Mouse (Mus musculus): ENCODE measurements around the gene Fn3krp. TPM values are rescaled to one million over a fixed set of nuclear protein-coding genes. Genes with fewer than 3 reads are reported as not detected.

The Fn3krp gene
- total RNA-seq (2023), result 1 to 10 TPM; 6.0 to 8.5 TPM

DNA sequence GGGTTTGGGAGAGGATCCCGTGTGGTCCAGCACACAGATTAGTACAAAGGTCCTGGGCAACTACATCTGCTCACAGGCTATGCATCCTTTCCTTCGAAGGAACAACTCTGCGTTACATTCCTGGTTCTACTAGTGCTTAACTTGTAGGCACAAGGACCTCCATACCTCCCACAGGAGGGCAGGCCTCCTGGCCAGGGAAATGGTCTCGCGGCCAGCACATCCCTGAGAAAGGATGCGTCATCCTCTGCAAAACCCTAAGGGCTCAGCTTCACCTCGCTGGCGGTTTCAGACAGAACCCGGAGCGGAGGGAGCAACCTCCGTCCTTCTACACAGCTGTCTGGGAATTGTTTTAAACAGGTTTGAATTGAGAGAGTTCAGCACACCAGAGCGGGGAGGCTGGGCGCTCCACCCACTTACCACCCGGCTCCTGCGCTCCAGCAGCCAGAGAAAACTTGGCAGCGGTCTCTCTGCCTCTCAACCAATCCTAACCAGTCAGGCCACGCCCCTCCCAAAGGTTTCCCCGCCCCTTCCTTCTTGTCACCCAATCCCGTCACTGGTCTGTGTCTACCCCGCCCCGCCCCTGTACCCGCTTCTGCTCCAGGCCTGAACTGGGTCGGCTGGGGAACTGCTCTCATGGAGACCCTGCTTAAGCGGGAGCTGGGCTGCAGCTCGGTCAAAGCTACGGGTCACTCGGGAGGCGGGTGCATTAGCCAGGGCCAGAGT, at the start of gene Fn3krp:
TSS of gene Fn3krp (plus strand) at position 572 of the 723 bp plus-strand sequence.

DNA sequence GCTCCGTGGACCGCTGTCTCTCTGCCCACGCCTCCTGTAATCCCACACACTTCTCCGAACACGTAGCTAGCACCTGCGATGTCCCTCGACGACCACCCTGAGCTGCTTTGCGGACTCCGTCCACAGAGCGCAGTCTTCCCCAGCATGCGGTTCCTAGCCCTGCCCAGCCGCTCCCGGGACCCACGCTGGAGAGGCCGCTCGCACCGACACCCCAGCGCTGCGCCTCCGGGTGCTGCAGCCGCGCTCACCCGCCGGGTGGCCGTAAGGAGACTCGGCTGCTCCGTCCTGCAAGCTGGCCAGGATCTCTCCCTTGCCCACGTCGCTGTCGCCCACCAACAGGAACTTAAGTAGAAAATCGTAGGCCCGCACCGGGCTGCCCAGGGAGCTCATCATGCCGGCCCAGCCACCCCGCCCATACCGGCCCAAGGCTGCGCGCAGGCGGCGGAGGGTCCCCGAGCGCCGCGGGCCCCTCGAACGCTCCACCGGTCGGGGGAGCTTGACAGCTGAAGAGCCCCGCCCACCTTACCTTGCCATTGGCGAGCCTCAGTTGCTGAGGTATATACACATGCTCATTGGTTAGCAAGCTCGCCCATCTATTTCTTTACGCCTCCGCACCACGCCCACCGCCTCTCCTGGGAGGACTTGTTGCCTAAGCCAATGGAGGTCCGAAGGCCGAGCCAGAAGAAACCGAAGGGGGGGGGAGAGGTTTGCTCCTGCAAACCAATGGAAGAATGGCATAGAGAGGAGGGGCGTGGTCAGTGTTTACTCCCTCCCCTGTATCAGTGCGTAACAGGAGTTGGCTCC, 33.2 kb upstream of the Fn3krp start, which contains the start of gene Rab40b:
TSS of gene Rab40b (minus strand) at position 502 of the 804 bp plus-strand sequence.

DNA sequence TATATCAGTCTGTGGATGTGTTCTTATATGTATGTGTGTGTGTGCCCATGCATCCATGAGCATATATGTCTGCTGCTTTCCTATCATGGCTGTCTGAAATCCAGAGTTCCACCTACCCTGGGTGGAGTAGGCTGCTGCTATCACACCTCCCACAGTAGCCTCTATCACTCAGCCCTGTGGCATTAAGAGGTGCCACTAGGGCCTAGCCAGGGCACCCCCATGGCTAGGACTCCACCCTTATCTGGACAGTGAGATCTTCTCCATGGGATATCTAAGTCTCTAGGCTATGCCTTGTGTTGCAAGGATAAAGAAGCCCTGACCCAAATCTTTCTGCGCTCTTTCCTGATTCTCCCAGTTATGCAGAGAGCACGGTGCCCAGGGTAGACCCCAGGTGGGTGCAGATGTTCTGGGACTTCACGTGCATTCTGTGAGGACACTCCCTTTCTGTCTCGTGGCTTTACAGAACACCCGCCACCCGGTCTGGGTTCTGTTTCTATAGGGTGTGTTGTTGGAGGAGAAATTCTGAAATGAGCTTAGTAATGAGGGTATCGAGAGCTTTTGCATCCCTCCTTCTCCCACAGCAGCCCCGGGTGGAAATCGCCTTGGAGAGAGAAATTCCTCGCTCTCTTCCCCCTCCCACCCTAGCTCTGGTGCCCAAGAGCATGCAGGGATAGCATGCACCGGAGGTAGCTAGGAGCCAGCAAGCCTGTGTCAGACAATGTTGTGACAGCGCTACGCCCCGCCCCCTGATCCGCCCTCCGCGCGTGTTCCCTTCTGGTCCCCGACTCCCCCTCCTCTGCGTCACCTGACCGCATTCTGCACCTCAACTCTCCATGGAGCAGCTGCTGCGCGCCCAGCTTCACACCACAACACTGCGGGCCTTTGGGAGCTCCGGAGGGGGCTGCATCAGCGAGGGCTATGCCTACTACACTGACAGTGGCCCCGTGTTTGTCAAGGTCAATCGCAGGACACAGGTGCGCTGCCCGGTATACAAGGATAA, 13.3 kb downstream of the Fn3krp start, which contains the start of gene Fn3k:
TSS of gene Fn3k (plus strand) at position 758 of the 1,000 bp plus-strand sequence.

DNA sequence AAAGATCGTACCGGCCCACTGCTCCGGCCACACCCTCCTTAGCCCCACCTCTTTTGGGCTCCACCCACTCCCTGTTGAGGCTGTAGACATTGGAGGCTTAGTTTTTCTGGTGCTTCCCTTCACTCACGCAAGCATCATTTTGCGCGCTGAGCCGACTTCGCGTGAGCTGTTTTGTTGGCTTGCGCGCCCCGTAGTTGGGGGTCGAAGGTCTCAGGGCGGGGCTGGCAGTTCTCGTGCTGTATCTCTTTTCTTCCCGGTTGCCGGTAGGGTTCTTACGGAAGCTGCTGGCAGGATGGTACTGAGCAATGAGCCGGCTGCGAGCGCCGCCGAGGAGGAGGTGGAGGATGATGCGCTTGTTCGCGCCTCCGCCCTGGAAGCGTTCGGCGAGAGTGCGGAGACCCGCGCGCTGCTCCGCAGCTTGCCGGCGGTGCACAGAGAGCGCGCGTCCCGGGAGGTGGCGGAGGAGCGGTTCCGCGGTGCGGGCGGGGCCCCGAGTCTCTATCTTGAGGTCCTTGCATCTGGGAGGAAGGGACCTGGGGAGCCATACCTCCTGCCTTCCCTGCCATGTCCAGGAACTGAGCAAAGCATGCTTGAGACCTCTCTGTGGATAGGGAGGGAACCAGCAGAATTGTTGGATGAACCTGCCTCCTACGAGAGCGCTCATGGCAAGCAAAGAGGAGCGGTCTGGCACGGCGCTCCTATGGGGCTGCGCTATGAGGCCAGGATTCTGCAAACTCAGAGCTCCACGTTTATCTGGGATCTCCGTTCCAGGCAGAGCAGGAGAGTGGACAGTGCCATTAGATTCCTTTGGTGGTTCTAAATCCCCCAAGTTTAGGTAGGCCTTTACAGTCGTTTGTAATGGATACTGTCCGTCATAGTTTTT, 30.8 kb downstream of the Fn3krp start, which contains the start of gene Tbcd:
TSS of gene Tbcd (plus strand) at position 197 of the 883 bp plus-strand sequence.

Other genes starting within 250 kb of the Fn3krp start
- gene Hexdc, start 217.0 kb upstream of the Fn3krp start, total RNA-seq (2023), result 1 to 10 TPM; 7.4 to 8.7 TPM
- 1 to 10 TPM; 3.6 to 4.4 TPM for gene Ogfod3, start 216.7 kb upstream of the Fn3krp start, total RNA-seq (2023)
- gene Cybc1, start 192.1 kb upstream of the Fn3krp start, total RNA-seq (2023), result 10 to 100 TPM; 43.4 to 58.8 TPM
- 10 to 100 TPM; 28.8 to 29.9 TPM for gene Narf, start 184.1 kb upstream of the Fn3krp start, total RNA-seq (2023)
- 10 to 100 TPM; 43.3 to 48.7 TPM for gene Foxk2, start 161.4 kb upstream of the Fn3krp start, total RNA-seq (2023)
- 10 to 100 TPM; 61.2 to 70.1 TPM for gene Wdr45b, start 67.0 kb upstream of the Fn3krp start, total RNA-seq (2023)
- gene Rab40b, start 33.1 kb upstream of the Fn3krp start, total RNA-seq (2023), result not detected
- under 1 TPM; 0.18 to 0.26 TPM for gene Fn3k, start 13.5 kb downstream of the Fn3krp start, total RNA-seq (2023)
- gene Tbcd, start 30.5 kb downstream of the Fn3krp start, total RNA-seq (2023), result 10 to 100 TPM; 36.6 to 39.7 TPM
- gene Zfp750, start 97.9 kb downstream of the Fn3krp start, total RNA-seq (2023), result not detected

All from T-cell, adult 66 days (primary cell).